Mouse (Mus musculus): ENCODE results near the gene Crkl. TPM values are rescaled to one million over a fixed set of nuclear protein-coding genes. Genes with fewer than 3 reads are reported as not detected.
A peak's percentile ranks its signal among the peaks of the same experiment; 100 is the strongest.

Gene Crkl
- total RNA-seq, 2 experiments from 2014 or later, result 30.4 to 38.1 TPM

- DNase-seq, result no peak
These were observed 76.5 kb downstream of the Crkl start for GRCm38 (mm10) chr16:17528276-17528675.

GRCm38 (mm10) chr16:17529981-17530586, 78.3 kb downstream of the Crkl start:
- DNase-seq, result peak in 1 of 2 experiments; percentile 17

DNA sequence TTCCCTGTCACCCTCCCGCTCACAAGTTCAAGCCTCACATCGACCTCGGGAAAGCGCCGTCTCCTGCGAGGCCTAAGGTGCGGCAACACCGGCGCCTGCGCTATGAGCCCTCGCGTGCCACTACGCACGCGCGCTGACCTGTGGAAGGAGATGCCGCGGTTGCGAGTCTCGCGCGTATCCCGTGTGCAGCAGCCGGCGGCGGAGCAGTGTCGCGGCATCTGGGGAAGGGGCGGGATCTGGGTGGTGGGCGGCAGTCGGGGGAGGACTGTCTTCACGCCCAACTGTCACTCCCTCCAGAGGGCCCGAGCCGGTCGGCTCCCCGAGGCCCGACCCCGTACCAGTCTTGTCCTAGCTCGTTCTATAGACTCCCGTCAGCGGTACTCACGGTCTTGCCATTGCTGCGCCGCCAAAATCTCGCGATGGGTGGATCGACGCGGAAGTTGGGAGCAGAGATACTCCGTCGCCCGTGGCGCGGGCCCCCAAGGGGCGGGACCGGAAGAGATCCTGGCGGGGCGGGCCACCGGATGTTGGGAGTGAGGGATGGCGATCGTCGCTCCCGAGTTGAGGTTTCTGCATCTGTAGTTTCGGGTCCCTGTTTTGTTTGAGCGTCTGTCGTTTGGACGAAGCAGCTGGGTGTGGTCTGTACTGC, 79.0 kb downstream of the Crkl start, which contains the start of gene Thap7:
TSS of gene Thap7 (minus strand) at position 497 of the 649 bp plus-strand sequence.
- DNase-seq, result peak; percentile 98 to 99

DNA sequence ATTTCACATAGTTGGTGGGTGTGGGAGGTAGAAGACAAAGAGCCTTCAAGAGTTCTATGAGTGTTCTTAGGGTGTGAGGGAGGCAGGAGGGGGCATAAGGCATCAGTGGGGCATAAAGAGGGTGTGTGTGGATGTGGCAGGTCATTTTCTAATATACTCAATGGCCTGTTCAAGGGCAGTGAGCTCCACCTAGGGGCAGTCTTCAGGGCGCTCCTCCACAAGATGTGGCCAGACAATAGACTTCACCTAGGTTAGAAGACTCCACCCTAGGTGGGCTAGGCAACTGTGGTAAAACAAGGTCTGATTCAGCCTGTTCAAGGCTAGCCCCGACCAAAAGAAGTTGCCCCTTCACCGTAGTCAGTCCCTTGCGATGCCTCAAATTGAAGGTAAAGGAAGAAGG, 80.5 kb downstream of the Crkl start:
- peak in 1 of 2 experiments; percentile 26 for DNase-seq

- DNase-seq, result no peak
These were observed 81.0 kb downstream of the Crkl start for GRCm38 (mm10) chr16:17532676-17533329.

DNA sequence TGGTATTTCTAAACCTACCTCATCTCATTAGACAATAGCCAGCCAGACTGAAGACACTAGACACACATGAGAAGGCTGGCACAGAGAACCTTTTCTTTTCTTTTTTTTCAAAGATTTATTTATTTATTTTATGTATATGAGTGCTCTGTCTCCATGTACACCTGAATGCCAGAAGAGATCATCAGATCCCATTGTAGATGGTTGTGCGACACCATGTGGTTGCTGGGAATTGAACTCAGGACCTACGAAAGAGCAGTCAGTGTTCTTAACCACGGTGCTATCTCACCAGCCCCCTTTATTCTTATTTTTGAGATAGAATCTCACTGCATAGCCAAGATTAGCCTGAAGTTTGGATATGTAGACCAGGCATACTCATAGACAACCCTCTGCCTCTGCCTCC, 84.8 kb downstream of the Crkl start:
- no peak for DNase-seq

Other genes with a start within 250 kb of the Crkl start
- gene Ube2l3, start 249.3 kb upstream of the Crkl start, total RNA-seq (2021), result 100 to 1,000 TPM; 219 to 220 TPM
- gene Rimbp3, start 243.4 kb upstream of the Crkl start, total RNA-seq (2021), result not detected
- gene Hic2, start 218.4 kb upstream of the Crkl start, total RNA-seq (2021), result 1 to 10 TPM; 2.9 to 3.1 TPM
- 1 to 10 TPM; 8.6 to 9.3 TPM for gene Tmem191c, start 175.9 kb upstream of the Crkl start, total RNA-seq (2021)
- under 1 TPM; 0.40 to 0.63 TPM for gene Serpind1, start 120.6 kb upstream of the Crkl start, total RNA-seq (2021)
- gene Snap29, start 46.0 kb upstream of the Crkl start, total RNA-seq (2021), result 10 to 100 TPM; 27.3 to 30.2 TPM
- gene Pi4ka, start 45.7 kb upstream of the Crkl start, total RNA-seq (2021), result 10 to 100 TPM; 90.6 to 97.2 TPM
- gene Aifm3, start 37.6 kb downstream of the Crkl start, total RNA-seq (2021), result 1 to 10 TPM; 6.5 to 8.5 TPM
- gene Lztr1, start 56.7 kb downstream of the Crkl start, total RNA-seq (2021), result 10 to 100 TPM; 56.1 to 59.9 TPM
- gene Thap7, start 79.1 kb downstream of the Crkl start, total RNA-seq (2021), result 10 to 100 TPM; 31.4 to 39.4 TPM
- not detected for gene Lrrc74b, start 109.3 kb downstream of the Crkl start, total RNA-seq (2021)
- gene P2rx6, start 109.9 kb downstream of the Crkl start, total RNA-seq (2021), result 1 to 10 TPM; 1.4 TPM
- 10 to 100 TPM; 10.1 to 17.8 TPM for gene Slc7a4, start 131.2 kb downstream of the Crkl start, total RNA-seq (2021)
- 10 to 100 TPM; 24.5 to 28.1 TPM for gene Smpd4, start 167.4 kb downstream of the Crkl start, total RNA-seq (2021)
- gene Ccdc74a, start 194.5 kb downstream of the Crkl start, total RNA-seq (2021), result 1 to 10 TPM; 1.5 to 2.5 TPM